Mouse (Mus musculus): ENCODE data around the gene Vash1. TPM values are rescaled to one million over a fixed set of nuclear protein-coding genes. Genes with fewer than 3 reads are reported as not detected.

The Vash1 gene
- polyA plus RNA-seq, 1 experiment from 2014 or later = 3.4 TPM

- peak; percentile 99 for DNase-seq (ENCODE audit: low spot score)
Observed at GRCm38 (mm10) chr12:86726120-86726640, 47.7 kb downstream of the Vash1 start, which contains the start of gene Angel1. Gene Angel1, minus strand, starts transcription at chr12:86726460.

GRCm38 (mm10) chr12:86734319-86734810, 55.9 kb downstream of the Vash1 start, which contains the start of gene Lrrc74a:
Gene Lrrc74a, plus strand, starts transcription at chr12:86734369.
- no peak for DNase-seq (ENCODE audit: low spot score)
- ATAC-seq (ENCODE audit: low FRiP score, low TSS enrichment) = no peak
- WGBS = 85% methylated on average over 8 of the region's 8 CpGs
- Histone ChIP-seq H3K4me1 (replicated peaks; ENCODE audit: control insufficient read depth, insufficient read depth) (no peaks in the 10 kb centered on the region), H3K9ac (ENCODE audit: low read length) (no peak within 1 kb of the TSS), H3K9me3 (ENCODE audit: control insufficient read depth, low read length) (no peaks in the 10 kb centered on the region), H3K4me2 (replicated peaks; ENCODE audit: low read depth) (no peak within 1 kb of the TSS), H3K27ac (replicated peaks) (no peak within 1 kb of the TSS), H3K36me3 (ENCODE audit: control insufficient read depth, insufficient read depth, low read length) (no peaks in the 10 kb centered on the region), H3K27me3 (ENCODE audit: control insufficient read depth, insufficient read depth, low read length) (no peaks in the 10 kb centered on the region), H3K4me3 (ENCODE audit: low read depth, low read length) (no peak within 1 kb of the TSS)
- TF ChIP-seq EP300 (optimal IDR thresholded peaks at IDR 0.05) = no peak
- no peak for TF ChIP-seq CTCF (IDR thresholded peaks at IDR 0.05; ENCODE audit: low read depth)

More at GRCm38 (mm10) chr12:86726120-86726640, 47.7 kb downstream of the Vash1 start, which contains the start of gene Angel1:
- peak within 1 kb of the TSS; percentile 72 for H3K9ac ChIP-seq (ENCODE audit: low read length)
- no peak for TF ChIP-seq EP300 (optimal IDR thresholded peaks at IDR 0.05)
- TF ChIP-seq CTCF (IDR thresholded peaks at IDR 0.05; ENCODE audit: low read depth) = 0 out of 2 replicates have a peak, but pooled peaks have one; percentile 20
- H3K27me3 ChIP-seq (ENCODE audit: control insufficient read depth, insufficient read depth, low read length) = no peaks in the 10 kb centered on the region
- peak; percentile 100 for ATAC-seq (ENCODE audit: low FRiP score, low TSS enrichment)
- no peaks in the 10 kb centered on the region for H3K36me3 ChIP-seq (ENCODE audit: control insufficient read depth, insufficient read depth, low read length)
- peak within 1 kb of the TSS; percentile 70 for H3K4me3 ChIP-seq (ENCODE audit: low read depth, low read length)
- no peaks in the 10 kb centered on the region for H3K4me1 ChIP-seq (replicated peaks; ENCODE audit: control insufficient read depth, insufficient read depth)
- H3K9me3 ChIP-seq (ENCODE audit: control insufficient read depth, low read length) = no peaks in the 10 kb centered on the region
- peak within 1 kb of the TSS; percentile 75 for H3K27ac ChIP-seq (replicated peaks)
- peak within 1 kb of the TSS; percentile 98 for H3K4me2 ChIP-seq (replicated peaks; ENCODE audit: low read depth)
- under 1% methylated on average over 40 of the region's 44 CpGs for WGBS

Other genes with a start within 250 kb of the Vash1 start
- gene Angel1, start 47.8 kb downstream of the Vash1 start, polyA plus RNA-seq (2015; fragmentation: Nextera tagmentation; extraction: Ambion mirVana) = 3.9 and 4.3 TPM in 2 replicates
- not detected in 2 replicates for gene Lrrc74a, start 55.7 kb downstream of the Vash1 start, polyA plus RNA-seq (2015; fragmentation: Nextera tagmentation; extraction: Ambion mirVana)
- 19.1 and 19.8 TPM in 2 replicates for gene Irf2bpl, start 206.1 kb downstream of the Vash1 start, polyA plus RNA-seq (2015; fragmentation: Nextera tagmentation; extraction: Ambion mirVana)